Mouse (Mus musculus) stomach, postnatal 0 days (tissue): ENCODE results near the gene Tcstv1. TPM values are rescaled to one million over a fixed set of nuclear protein-coding genes. Genes with fewer than 3 reads are reported as not detected.
"Not testable (repeated sequence)": the region's sequence is repeated elsewhere in the genome, so short reads cannot be mapped to it uniquely, and the experiment has no call there.

Experiments
- ATAC-seq: fragments of 200-750 bp; cut with Nextera tagmentation; 2 replicates; pipeline ENCODE4 v1.8.0; 2017; ENCODE audit not compliant: low FRiP score, low TSS enrichment
- DNase-seq: peaks from one replicate; pipeline ENCODE4 v3.0.0-alpha.2; 2016; ENCODE audit warnings: low spot score
- H3K27ac ChIP-seq: fragments of 300-500 bp; sonication (generic); replicated peaks from 2 replicates; pipeline ENCODE4 v1.5.1; 2014; ENCODE audit warnings: mild to moderate bottlenecking, control low read depth
- H3K27me3 ChIP-seq: fragments of 300-500 bp; sonication (generic); 2 replicates; pipeline ENCODE4 v1.6.1; 2014; ENCODE audit warnings: low read length; ENCODE audit not compliant: control insufficient read depth, insufficient read depth
- H3K36me3 ChIP-seq: fragments of 300-500 bp; sonication (generic); 2 replicates; pipeline ENCODE4 v1.6.1; 2014; ENCODE audit warnings: low read length, mixed read lengths; ENCODE audit not compliant: control insufficient read depth, insufficient read depth
- H3K4me1 ChIP-seq: fragments of 300-500 bp; sonication (generic); replicated peaks from 2 replicates; pipeline ENCODE4 v1.6.1; 2014; ENCODE audit warnings: antibody characterized with exemption; ENCODE audit not compliant: control insufficient read depth, insufficient read depth
- H3K4me2 ChIP-seq: fragments of 300-500 bp; sonication (generic); replicated peaks from 2 replicates; pipeline ENCODE4 v1.6.1; 2014; ENCODE audit warnings: low read depth, mild to moderate bottlenecking, control low read depth, moderate library complexity
- H3K4me3 ChIP-seq: fragments of 300-500 bp; sonication (generic); 2 replicates; pipeline ENCODE4 v1.5.1; 2014; ENCODE audit warnings: low read depth, low read length, control low read depth
- H3K9ac ChIP-seq: fragments of 300-500 bp; sonication (generic); 2 replicates; pipeline ENCODE4 v1.6.1; 2014; ENCODE audit warnings: mild to moderate bottlenecking, low read length, control low read depth, mixed read lengths
- H3K9me3 ChIP-seq: fragments of 300-500 bp; sonication (generic); 2 replicates; pipeline ENCODE4 v1.6.1; 2016; ENCODE audit warnings: low read length; ENCODE audit not compliant: control insufficient read depth
- WGBS: fragments of 180-500 bp; shearing (Covaris S2); extraction: QIAGEN DNeasy Blood & Tissue Kit; methylation state at CpG from one replicate; pipeline ENCODE4 v1.1.7; 2014; 5-methylcytosine and 5-hydroxymethylcytosine counted together
- polyA plus RNA-seq: library from polyadenylated mRNA; unstranded; fragments of >200 nt; fragmentation: Nextera tagmentation; extraction: Ambion mirVana; gene quantifications from 2 replicates; pipeline ENCODE4 v1.2.1, GENCODE M21; 2015

Gene Tcstv1
- polyA plus RNA-seq, 1 experiment from 2014 or later, result not detected

DNA sequence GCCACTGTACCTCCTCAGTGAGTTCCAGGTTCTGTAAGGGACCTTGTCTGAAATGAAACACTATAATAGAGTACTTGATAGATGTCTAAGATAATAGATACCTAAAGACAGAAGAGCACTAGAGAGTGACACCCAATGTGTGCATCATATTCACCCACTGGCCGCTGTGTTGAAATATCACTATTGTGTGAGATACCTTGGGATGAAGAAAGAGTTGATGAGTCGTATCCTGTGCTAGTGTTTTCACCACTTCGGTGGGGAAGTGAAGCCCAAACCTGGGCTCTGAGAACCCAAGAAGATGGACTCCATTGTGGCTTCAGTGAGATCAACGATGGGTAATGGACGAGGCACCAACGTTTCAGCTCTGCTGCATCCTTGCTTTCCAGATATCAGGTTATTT is 32.2 kb downstream of the Tcstv1 start:
- not testable (repeated sequence) for H3K4me3 ChIP-seq, H3K9ac ChIP-seq, DNase-seq, H3K4me2 ChIP-seq, H3K9me3 ChIP-seq, H3K27me3 ChIP-seq, H3K36me3 ChIP-seq, H3K27ac ChIP-seq, ATAC-seq, H3K4me1 ChIP-seq
- no CpG with 5 or more reads among the region's 6 CpGs for WGBS

Other genes with a start within 250 kb of the Tcstv1 start
- gene Hmgcs1, start 204.4 kb downstream of the Tcstv1 start, polyA plus RNA-seq, result 131 and 140 TPM in 2 replicates
- 0.53 TPM in 2 replicates for gene Nim1k, start 138.9 kb downstream of the Tcstv1 start, polyA plus RNA-seq
- gene Zfp131, start 103.9 kb downstream of the Tcstv1 start, polyA plus RNA-seq, result 18.2 and 18.3 TPM in 2 replicates
- gene AF067063, start 64.6 kb downstream of the Tcstv1 start, polyA plus RNA-seq, result not detected in 2 replicates
- not detected in 2 replicates for gene D13Ertd608e, start 58.8 kb downstream of the Tcstv1 start, polyA plus RNA-seq
- not detected in 2 replicates for gene Gm21761, start 34.5 kb upstream of the Tcstv1 start, polyA plus RNA-seq
- not detected in 2 replicates for gene B020031M17Rik, start 56.0 kb upstream of the Tcstv1 start, polyA plus RNA-seq
- not detected in 2 replicates for gene Gm36079, start 132.2 kb upstream of the Tcstv1 start, polyA plus RNA-seq
- not detected in 2 replicates for gene Gm21188, start 157.4 kb upstream of the Tcstv1 start, polyA plus RNA-seq
- not detected in 2 replicates for gene Gm20767, start 245.5 kb upstream of the Tcstv1 start, polyA plus RNA-seq